Mouse (Mus musculus) left cerebral cortex, adult 2 months (tissue): ENCODE data around the gene Csl. TPM values are rescaled to one million over a fixed set of nuclear protein-coding genes. Genes with fewer than 3 reads are reported as not detected.

Experiments used
- DNase-seq, 2 experiments: peaks; one replicate each; pipeline ENCODE4 v3.0.0; 2021 to 2022; ENCODE audit warnings: low spot score in 2 of 2, mixed read lengths in 1 of 2; ENCODE audit errors: extremely low spot score in 1 of 2
- H3K27ac ChIP-seq: fragments of 200-600 bp; 2 replicates; pipeline ENCODE4 v1.8.1; 2022
- H3K4me3 ChIP-seq: fragments of 200-600 bp; 2 replicates; pipeline ENCODE4 v1.8.1; 2022
- CTCF ChIP-seq: fragments of 200-600 bp; IDR thresholded peaks from 2 replicates; pipeline ENCODE4 v1.8.1; 2022; ENCODE audit warnings: antibody characterized with exemption, mild to moderate bottlenecking, moderate library complexity
- intact Hi-C: fragments of 180-260 bp; cut with DNase I; formaldehyde crosslinking; loops from one replicate; pipeline ENCODE4 v1.15.1; 2025
- long read RNA-seq, 2 experiments: library from polyadenylated mRNA; stranded (forward); transcript quantifications; one replicate each; pipeline ENCODE4 v2.0.0; 2021; ENCODE audit warnings: borderline mapping rate in 2 of 2
- total RNA-seq, 2 experiments: library from RNA; stranded (reverse); gene quantifications; 2 replicates each; pipeline ENCODE4 v1.2.3; 2021

Gene Csl
- total RNA-seq: under 1 TPM; 0.63 to 0.70 TPM
- long read RNA-seq, experiment 1: 0 reads
- long read RNA-seq, experiment 2: 0 reads

DNA sequence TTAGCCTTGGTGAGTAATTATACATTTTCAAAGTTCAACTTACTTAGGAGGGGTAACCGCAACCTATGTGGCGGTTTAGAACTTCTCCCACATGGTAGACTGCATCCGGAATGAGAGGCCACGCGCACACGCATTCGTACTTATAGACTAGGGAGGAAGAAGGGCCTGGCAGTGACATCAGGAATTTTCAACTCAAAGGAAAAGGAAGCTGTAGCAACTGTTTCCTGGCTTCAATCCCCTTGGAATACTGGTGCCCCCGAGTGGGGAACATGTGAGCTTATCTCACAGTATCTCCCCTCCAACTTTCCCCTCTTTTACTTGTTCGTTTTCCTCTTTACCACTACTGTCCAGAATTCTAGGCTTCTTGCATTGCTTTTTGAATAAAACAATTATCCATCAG, at the start of gene Csl:
Gene Csl, minus strand, starts transcription at position 101 of the 400 bp plus-strand sequence.
- intact Hi-C loops: no loop called here
- H3K27ac ChIP-seq: no peak within 1 kb of the TSS
- no peak for TF ChIP-seq CTCF
- DNase-seq: no peak
- no peak within 1 kb of the TSS for H3K4me3 ChIP-seq

GRCm38 (mm10) chr10:99789418-99789817, 30.0 kb upstream of the Csl start:
- Histone ChIP-seq H3K27ac (no peak overlapping the region), H3K4me3 (no peak overlapping the region)
- TF ChIP-seq CTCF: no peak
- DNase-seq: no peak
- intact Hi-C loops: no loop called here

DNA sequence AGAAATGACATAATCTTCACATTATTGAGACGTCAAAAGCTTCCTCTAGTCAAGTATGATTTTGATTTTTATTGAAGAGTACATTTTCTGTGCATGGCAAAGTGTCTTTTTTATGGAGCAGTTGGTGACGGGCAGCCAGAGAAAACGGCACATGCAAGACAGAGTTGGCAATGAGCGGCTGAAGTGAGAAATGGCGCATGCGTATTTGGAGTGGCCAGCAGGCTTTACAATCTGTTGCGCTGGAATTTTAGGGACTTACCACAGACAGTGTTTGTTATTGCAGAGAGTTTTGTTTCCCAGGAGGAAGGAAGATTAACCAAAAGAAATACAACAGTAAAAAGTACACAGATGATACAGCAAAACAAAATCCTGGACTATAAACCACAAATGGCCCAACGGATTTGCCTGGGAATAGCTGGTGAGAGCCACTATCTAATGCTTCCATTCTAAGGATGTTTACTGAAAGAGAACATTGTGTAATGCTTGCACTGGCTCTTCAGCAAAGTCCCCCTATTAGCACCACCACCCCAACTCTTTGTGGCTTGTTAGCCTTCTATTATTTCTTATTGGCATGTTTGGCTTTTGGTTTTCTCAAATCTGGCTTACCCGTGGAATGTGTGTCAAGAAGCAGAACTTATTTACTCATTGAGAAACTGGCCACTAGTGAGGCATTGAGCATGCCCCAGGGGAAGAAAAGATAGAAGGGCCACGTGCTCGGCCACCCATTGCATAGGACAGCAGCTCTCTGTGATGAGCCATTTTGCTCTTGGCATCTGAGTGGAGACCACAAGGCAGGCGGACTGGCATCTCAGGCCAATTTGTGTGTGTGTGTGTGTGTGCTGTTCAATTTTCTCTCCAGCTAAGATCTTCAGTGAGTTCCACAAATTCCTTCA, 15.0 kb upstream of the Csl start:
- TF ChIP-seq CTCF: no peak
- no peak for DNase-seq
- H3K4me3 ChIP-seq: no peak overlapping the region
- intact Hi-C loops: no loop called here
- no peak overlapping the region for H3K27ac ChIP-seq

DNA sequence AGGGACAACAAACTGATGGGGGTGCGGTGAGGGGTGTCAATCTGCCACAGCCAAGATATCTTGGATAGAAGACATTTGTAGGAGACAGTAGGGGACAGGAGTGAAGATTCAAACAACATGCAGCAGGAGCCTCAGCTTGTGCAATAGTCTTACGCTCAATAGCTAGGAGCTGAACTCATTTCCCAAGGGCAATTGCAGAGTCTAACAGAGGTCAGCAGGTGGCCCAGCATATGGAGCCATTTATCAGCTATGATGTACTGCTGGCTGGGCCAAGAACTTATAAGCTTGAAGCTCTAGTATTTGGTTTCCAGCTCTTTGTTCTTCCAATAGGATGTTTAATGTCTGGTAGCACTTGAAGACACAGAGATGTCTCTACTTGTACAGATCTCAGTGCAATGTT, 9.3 kb downstream of the Csl start:
- no peak overlapping the region for H3K4me3 ChIP-seq

GRCm38 (mm10) chr10:99748668-99749260, 10.7 kb downstream of the Csl start:
- Histone ChIP-seq H3K27ac (no peak overlapping the region), H3K4me3 (no peak overlapping the region)
- intact Hi-C loops: no loop called here
- no peak for DNase-seq
- no peak for TF ChIP-seq CTCF

More for the DNA sequence above, 9.3 kb downstream of the Csl start:
- intact Hi-C loops: no loop called here
- TF ChIP-seq CTCF: no peak
- no peak for DNase-seq
- no peak overlapping the region for H3K27ac ChIP-seq

DNA sequence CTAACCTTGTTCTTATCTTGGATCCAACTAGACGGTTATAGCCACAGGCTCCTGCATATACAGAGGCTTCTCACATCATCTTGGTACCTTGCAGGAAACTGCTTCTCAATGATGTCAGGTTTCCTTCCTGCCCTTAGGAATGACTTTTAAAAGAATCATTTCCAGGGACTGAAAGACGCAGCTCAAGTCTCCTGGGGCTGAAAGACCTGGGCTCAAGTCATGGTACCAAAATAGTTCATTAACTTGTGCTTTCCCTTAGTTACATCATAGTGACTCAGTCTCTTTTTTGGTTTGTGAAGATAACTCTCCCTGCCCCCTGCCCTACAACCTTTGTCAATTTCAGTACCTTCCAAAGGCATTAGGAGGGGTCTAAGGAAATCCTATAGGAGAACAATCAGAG, 11.4 kb downstream of the Csl start:
- H3K27ac ChIP-seq: no peak overlapping the region
- DNase-seq: no peak
- no peak overlapping the region for H3K4me3 ChIP-seq
- intact Hi-C loops: no loop called here
- no peak for TF ChIP-seq CTCF

- H3K4me3 ChIP-seq: no peak overlapping the region
- intact Hi-C loops: no loop called here
- H3K27ac ChIP-seq: no peak overlapping the region
- DNase-seq: no peak
- no peak for TF ChIP-seq CTCF
Measured at GRCm38 (mm10) chr10:99741609-99742280, 17.7 kb downstream of the Csl start.

DNA sequence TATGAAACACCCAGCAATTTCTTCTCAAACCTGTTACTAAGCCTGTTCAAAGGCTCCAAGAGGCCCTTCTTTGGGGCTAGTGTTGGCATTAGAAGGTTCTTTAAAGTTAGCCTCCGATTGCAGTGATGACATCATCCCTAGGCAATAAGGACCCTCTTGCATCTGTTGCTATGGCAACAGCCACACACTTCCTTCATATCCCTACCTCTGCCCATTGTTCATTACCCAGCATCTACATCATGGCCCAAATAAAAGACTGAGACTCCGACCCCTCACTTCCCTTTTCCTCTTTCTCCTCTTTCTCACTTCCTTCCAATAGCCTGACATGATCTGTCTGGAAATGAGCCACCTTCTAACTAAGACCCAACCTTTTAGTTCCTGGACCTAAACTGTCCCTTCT, 46.3 kb downstream of the Csl start:
- no peak overlapping the region for H3K27ac ChIP-seq
- no peak for DNase-seq
- no peak for TF ChIP-seq CTCF
- no peak overlapping the region for H3K4me3 ChIP-seq
- intact Hi-C loops: no loop called here

DNA sequence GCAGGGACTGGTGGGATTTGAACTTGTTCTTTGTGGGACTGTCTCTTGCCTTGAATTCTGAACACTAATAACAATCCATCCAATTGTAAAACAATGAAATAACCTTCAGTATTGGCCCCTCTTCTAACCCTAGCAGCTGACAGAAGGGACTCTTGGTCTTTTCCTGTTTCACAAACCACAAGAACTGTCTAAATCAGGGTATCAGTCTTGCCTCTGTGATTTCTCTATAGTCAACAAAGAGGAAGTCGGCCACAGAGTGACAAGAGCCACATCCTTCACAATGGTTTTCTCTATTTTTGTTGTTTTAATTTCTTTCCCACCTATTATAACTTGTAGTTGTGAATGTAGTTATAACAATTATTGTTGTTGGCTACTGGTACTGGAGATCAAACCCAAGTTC, 47.9 kb downstream of the Csl start:
- intact Hi-C loops: no loop called here
- H3K4me3 ChIP-seq: no peak overlapping the region

More for the DNA sequence above, 47.9 kb downstream of the Csl start:
- H3K27ac ChIP-seq: no peak overlapping the region
- DNase-seq: no peak
- TF ChIP-seq CTCF: no peak
